In genomic region chr12:107823768-107824394, GRCm38 (mm10) we compare ENCODE assay signal across 17 mouse cellular contexts.
"Had no signal": no experiment of that assay in that cellular context is flagged by ENCODE, and none has a peak within 500 bp of the region (broad histone marks: within the 10 kb centered on the region; RNA-seq: fewer than 3 reads in every experiment).

No protein-coding gene starts in this region.

- H3K4me2 ChIP-seq: kidney, embryonic 15.5 days; liver, embryonic 13.5 days; midbrain, embryonic 12.5 days; midbrain, embryonic 15.5 days; neural tube, embryonic 12.5 days had no signal

- H3K27ac ChIP-seq: kidney, embryonic 15.5 days; left cerebral cortex, adult 2 months; liver, embryonic 13.5 days; midbrain, embryonic 12.5 days; midbrain, embryonic 15.5 days; neural tube, embryonic 12.5 days; stomach, postnatal 0 days had no signal

- H3K9ac ChIP-seq: kidney, embryonic 15.5 days; liver, embryonic 13.5 days; midbrain, embryonic 12.5 days; midbrain, embryonic 15.5 days; neural tube, embryonic 12.5 days had no signal

- ATAC-seq: hindbrain, embryonic 16.5 days; midbrain, embryonic 15.5 days had no signal

- DNase-seq: kidney, adult 11 months; kidney, adult 8-10 months; kidney, postnatal 10 days; kidney, postnatal 36 days; liver, embryonic 13.5 days; lung, adult 2 months; lung, postnatal 14 days; lung, postnatal 4 days; thymus, adult 2 months; thymus, postnatal 14 days had no signal

- H3K27me3 ChIP-seq: kidney, embryonic 15.5 days; liver, embryonic 13.5 days; midbrain, embryonic 12.5 days; midbrain, embryonic 15.5 days; neural tube, embryonic 12.5 days had no signal

- H3K36me3 ChIP-seq: kidney, embryonic 15.5 days; liver, embryonic 13.5 days; midbrain, embryonic 12.5 days; midbrain, embryonic 15.5 days; neural tube, embryonic 12.5 days had no signal

- H3K4me1 ChIP-seq: kidney, embryonic 15.5 days; liver, embryonic 13.5 days; midbrain, embryonic 12.5 days; midbrain, embryonic 15.5 days; neural tube, embryonic 12.5 days had no signal

- H3K9me3 ChIP-seq: kidney, embryonic 15.5 days; midbrain, embryonic 12.5 days; midbrain, embryonic 15.5 days; neural tube, embryonic 12.5 days had no signal

- H3K4me3 ChIP-seq: kidney, embryonic 15.5 days; left cerebral cortex, adult 2 months; liver, embryonic 13.5 days; midbrain, embryonic 12.5 days; midbrain, embryonic 15.5 days; neural tube, embryonic 12.5 days had no signal
